Mouse (Mus musculus) A20 (cell line): ENCODE measurements around the gene Lyrm9.

Experiments
- DNase-seq: peaks from one replicate; pipeline ENCODE4 v3.0.0-alpha.2; 2011; ENCODE audit warnings: low read depth, low spot score

The Lyrm9 gene

GRCm38 (mm10) chr11:78814461-78814941 lies 11.9 kb upstream of the Lyrm9 start:
- no peak for DNase-seq

GRCm38 (mm10) chr11:78815986-78816792 lies 10.2 kb upstream of the Lyrm9 start:
- DNase-seq: no peak

DNA sequence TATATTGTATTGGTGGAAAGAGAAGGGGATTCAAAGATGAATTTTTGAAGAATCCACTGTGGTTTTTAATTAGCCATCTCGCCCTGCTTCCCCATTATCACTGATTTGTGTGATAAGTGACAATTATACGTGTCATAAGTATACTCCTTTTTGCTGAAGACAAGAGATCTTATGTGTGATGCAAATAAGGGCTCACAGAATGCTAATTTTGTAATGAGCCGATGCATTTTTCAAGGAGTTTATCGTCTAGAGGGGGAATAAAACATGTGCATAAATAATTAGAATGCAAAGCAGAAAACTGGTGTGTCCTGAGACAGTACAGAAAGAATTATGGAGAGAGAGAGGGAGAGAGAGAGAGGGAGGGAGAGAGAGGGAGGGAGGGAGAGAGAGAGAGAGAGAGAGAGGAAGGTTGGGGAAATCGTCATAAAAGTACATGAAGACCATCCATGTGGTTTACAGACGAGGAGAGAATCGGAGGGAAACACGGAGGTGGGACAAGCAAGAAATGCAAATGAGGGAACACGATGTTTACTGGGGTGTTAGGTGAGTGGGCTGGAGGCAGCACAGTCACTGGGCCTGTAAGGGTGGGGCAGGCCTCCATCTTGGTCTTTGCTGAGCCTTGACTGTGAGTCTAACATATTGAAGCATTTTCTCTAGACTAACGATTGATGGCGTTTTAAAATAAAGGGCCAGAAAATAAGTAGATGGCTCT lies 8.9 kb upstream of the Lyrm9 start:
- DNase-seq: no peak

- DNase-seq: peak; percentile 25
Measured at GRCm38 (mm10) chr11:78820337-78821000, 5.9 kb upstream of the Lyrm9 start.

- peak; percentile 68 for DNase-seq
Measured at GRCm38 (mm10) chr11:78822792-78823498, 3.4 kb upstream of the Lyrm9 start.

DNA sequence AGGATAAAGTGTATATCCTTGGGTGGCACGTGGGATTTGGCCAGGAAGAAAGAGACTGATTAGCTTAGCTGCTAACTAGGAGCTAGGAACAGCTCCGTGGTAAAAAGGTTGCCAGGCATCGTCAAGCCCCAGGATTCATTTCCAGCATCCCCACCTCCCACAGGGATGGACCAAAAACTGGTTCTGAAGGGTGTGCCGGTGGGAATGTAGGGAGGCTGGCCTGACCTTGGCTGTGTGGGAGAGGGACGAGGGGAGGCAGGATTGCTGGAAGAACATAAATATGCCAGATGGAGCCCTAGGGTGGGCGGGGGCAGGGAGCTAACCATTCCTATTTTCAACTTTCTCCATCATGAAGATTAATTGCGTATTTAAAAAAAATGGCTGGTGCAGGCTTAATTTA lies 1.2 kb downstream of the Lyrm9 start:
- DNase-seq: no peak

- DNase-seq: peak; percentile 36
Measured at GRCm38 (mm10) chr11:78828386-78828785, 2.0 kb downstream of the Lyrm9 start.

- DNase-seq: no peak
Measured at GRCm38 (mm10) chr11:78829373-78829772, 3.0 kb downstream of the Lyrm9 start.

DNA sequence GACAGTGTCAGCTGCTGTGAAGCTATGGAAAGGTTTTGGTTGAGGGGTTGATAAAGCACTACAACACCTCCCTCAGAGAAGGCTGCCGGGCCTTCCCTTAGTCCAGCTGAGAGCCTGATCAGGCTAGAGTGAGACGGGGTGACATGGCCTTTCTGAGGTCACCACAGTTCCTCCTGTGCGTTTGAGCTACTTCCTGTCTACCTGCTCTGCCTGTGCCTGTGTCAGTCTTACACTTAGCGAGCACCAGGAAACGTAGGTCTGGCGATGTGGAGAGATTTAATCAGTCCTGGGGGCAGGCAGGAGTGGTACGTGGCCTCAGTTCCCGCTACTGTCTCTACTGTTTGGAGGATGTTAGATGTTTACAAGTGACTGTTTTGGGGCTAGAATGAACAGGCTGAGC lies 3.8 kb downstream of the Lyrm9 start:
- no peak for DNase-seq

- no peak for DNase-seq
Measured at GRCm38 (mm10) chr11:78831716-78832115, 5.3 kb downstream of the Lyrm9 start.

DNA sequence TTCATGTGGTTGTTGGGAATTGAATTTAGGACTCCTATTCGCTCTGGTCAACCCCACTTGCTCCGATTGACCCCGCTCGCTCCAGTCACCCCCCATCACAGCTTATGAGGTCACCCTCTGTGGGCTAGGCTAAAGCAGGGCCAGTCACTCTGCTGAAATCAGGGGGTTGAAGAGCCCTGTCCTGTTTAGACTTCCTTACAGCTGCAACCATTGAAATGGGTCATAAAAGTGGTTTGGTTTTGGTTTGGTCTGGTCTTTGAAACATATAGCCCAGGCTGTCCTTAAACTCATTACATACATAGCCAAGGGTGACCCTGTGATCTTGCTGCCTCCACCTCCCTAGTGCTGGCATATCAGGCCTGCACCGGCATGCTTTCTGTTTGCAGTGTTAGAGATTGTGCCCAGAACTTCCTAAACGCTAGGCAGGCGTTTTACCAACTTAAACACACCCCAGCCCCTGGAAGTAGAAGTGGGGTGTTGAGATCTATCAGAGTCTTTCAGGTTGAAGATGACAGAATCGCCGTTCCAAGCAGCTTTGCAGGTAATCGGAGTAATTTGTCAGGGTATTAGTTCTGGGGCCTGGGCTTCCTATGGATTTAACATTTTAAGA lies 5.8 kb downstream of the Lyrm9 start:
- no peak for DNase-seq

DNA sequence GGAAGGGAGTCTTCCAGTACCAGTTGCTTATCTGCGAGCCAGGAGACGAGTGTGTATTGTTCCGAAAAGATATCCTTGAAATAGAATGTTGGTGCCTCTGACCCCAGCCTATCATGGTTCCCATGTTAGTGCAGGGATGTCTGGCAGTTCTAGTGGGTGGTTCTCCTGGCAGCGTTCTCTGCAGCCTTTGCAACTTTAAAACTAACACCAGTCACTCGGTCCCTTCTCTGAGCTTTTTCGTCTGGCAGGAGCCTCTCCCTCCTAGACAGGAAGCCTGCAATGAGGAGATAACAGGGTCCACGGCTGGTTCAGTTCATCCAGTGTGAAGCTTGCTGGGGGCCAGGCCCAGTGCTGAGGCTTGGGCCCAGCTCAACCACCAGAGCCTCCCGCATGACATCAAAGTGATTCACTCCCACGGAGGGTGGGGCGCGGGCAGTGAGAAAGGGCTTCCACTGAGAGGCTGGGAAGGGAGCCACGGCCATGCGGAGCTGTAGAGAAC lies 6.5 kb downstream of the Lyrm9 start:
- DNase-seq: no peak

DNA sequence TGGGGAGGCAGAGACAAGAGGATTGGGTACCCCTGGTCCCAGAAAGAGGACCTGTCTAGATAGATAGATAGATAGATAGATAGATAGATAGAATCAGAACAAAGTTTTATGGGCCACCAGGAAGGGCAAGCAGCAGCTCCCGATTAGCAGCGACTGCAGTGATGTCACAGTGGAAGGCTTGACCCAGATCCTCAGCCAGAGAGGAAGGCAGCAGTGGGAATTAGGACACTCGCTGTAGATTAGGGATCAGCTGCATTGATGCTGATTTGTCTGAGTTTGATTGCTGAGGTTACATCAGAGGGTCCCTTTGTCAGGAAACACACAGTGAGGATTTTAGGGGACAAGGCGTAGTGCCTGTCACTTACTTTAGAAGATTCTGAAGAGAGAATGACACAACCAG lies 10.1 kb downstream of the Lyrm9 start:
- no peak for DNase-seq

DNA sequence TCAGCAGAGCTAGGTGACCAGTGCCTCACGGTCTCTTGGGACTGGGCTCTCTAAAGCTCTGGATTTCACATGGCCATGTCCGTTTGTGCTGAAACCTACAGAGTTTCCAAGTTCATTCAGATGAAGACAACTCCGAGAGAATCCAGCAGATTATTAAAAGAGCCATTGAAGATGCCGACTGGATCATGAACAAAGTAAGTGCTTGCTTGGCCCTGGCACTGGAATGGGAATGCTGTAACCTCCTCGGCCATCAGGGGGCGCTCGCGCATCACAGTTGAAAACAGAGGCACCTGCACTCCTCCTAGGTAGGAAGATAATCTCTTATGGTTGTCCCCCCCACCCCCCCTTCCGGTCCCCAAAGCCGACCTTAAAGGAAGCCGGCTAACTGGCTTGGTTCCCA lies 11.6 kb downstream of the Lyrm9 start:
- DNase-seq: peak; percentile 54

DNA sequence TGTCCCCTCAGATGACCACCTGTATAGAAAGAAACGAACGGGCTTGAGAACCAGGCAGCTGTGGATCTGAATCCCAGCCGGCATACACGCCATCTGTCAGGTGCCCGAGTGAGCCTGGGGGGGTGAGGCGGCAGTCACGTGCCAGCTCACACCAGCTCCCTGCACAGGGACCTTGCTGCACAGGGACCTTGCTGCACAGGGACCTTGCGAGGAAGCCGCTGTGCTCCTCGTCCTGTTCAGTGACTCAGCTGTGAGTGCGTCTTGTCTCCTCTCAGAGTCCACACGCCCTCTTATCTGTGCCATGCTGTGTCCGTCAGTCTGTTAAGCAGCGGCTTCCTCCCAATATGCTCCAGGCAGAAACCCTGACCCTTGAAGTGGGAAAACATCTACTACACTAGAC lies 13.1 kb downstream of the Lyrm9 start:
- DNase-seq: no peak

GRCm38 (mm10) chr11:78840141-78840540 lies 13.8 kb downstream of the Lyrm9 start:
- DNase-seq: no peak

GRCm38 (mm10) chr11:78841987-78842386 lies 15.6 kb downstream of the Lyrm9 start:
- no peak for DNase-seq

DNA sequence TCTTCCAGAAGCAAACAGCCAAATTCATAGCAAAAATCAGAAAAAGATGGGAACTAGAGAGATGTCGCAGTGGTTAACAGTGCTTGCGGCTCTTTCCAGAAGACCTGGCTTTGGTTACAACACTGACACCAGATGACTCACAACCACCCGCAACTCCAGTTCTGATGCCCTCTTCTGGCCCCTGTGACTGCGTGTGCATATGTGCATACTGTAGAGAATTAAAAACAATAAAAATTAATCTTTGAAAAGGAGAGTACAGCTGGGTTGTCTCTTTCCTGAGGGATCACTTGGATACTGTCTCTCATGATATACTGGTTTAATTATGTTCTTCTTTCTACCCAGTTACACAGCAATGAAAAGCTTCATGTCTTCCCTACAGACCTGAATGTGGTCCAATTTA lies 20.2 kb downstream of the Lyrm9 start:
- no peak for DNase-seq

DNA sequence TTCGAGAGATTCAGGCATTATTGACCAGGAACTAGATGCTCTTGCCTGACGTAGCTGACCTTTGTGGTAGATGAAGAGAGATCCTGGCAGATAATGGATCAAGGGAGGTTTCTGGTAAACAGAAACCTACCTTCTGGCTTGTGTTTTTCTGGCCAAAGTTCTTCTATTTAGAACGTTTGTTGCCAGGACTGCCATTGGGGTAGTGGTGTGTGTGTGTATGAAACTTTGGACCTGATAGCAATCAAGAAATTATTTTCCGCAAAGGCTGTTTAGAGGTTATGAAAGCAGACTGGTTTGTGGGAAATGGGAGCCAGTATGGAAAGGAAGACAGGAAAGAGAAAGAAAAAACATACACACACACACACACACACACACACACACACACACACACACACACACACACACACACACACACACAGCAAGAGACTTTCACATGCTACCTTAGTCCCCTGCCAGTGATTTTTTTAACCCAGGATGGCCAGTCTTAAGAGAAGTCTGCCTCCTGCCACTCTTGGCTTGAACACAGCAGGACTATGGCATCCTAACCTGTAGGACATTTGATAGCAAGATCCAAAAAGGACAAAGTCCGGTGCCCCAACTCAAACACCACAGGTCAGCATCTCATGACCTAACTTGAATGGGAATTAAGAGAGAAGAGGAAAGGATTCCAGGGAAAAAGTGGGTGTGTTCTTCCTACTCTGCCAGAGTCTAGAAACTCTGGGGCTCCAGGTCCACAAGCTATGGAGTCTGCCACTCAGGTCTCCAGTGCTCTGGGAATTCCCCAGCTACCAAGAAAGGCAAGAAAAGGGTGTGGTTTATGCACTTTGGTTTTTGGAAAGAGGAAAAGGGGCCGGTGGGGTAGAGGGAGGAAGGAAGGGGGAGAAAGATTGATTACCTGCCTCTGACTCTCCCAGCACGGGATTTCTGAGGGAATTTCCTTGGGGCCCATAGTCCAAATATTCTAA lies 21.8 kb downstream of the Lyrm9 start:
- no peak for DNase-seq

- no peak for DNase-seq
Measured at GRCm38 (mm10) chr11:78849859-78850258, 23.5 kb downstream of the Lyrm9 start.
